Mouse (Mus musculus) heart, postnatal 0 days (tissue): ENCODE data around the gene Olfr156.

Source experiments
- CTCF ChIP-seq: IDR thresholded peaks from 2 replicates; pipeline ENCODE4 v1.5.1; 2016; ENCODE audit warnings: antibody characterized with exemption, control low read depth, low read depth
- EP300 ChIP-seq: IDR thresholded peaks from 2 replicates; pipeline ENCODE4 v1.6.1; 2016; ENCODE audit warnings: antibody characterized with exemption, low read depth

GRCm38 (mm10) chr4:43822896-43823550 lies 672 bp downstream of the Olfr156 start:
- no peak for TF ChIP-seq CTCF
- TF ChIP-seq EP300 = no peak
